In the genomic region with DNA sequence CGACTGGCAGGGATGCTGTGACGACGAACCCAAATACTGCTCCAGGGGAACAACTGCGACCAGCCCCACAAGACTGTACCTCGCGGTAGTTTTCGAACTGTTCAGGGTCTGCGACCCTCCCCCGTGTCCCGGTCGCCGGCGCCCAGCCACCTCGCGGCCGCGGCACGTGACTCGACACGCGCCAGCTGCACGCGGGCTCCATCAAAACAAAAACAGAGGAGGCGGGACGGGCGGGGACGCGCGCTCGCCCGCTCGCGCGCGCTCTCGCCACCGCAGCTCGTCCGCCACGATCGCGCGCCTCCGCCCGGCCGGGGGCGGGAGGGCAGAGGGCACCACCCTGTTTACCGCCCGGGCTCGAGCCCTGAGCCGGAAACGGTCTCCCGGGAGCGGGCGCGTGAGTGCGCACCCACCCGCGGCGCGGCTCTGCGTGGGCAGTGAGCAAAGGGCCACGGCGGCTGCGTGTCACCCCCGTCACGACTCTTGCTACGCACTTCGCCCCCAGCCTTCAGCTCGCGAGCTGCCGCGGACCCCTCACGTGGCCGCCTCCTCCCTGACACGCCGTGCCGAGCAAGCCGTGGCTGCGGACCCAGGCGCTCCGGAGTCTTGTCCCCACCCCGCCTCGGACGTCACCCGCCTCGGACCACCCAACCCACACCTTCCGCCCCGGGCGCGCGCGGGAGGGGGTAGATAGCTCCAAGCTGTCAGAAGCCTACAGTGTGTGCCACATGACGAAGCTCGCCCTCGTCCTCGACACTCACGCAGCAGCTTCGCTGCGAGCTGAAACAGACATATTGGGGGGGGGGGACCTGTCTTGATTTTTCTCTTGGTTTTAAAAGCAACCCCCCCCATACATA, we compare ENCODE assay signal across 8 mouse cellular contexts.
DNase-seq lines count a peak whose midpoint lies in the region; ATAC-seq lines count a peak whose summit lies in the region.

No protein-coding gene starts in this region.

- H3K4me1 ChIP-seq in forebrain, embryonic 15.5 days = peaks cover 44% of the 10 kb centered on the region
- peaks cover 7% of the 10 kb centered on the region for H3K4me1 ChIP-seq in liver, embryonic 16.5 days (ENCODE audit: control insufficient read depth, low read depth, low read length)
- H3K4me1 ChIP-seq in neural tube, embryonic 12.5 days = peaks cover 38% of the 10 kb centered on the region
- H3K4me1 ChIP-seq in stomach, embryonic 16.5 days (ENCODE audit: control insufficient read depth, insufficient read depth, low read length) = peaks cover 9% of the 10 kb centered on the region

- peak; percentile 94 for DNase-seq in CD4-positive, CD25-positive, alpha-beta regulatory T cell, adult 2 months (ENCODE audit: low read depth, low spot score)
- DNase-seq in c-Kit-positive CD71-positive TER-119-positive erythroid progenitor cells, embryonic 14.5 days (ENCODE audit: low spot score) = peak; percentile 19
- DNase-seq in heart, postnatal 14 days = peak; percentile 87 to 91
- peak; percentile 94 for DNase-seq in layer of hippocampus, adult 11-12 months (ENCODE audit: low spot score)

- no peak overlapping the region for H3K27ac ChIP-seq in forebrain, embryonic 15.5 days (replicated peaks)
- no peak overlapping the region for H3K27ac ChIP-seq in liver, embryonic 16.5 days (ENCODE audit: low read length)
- no peak overlapping the region for H3K27ac ChIP-seq in neural tube, embryonic 12.5 days
- H3K27ac ChIP-seq in stomach, embryonic 16.5 days (ENCODE audit: low read length) = no peak overlapping the region

- H3K36me3 ChIP-seq in forebrain, embryonic 15.5 days = no peaks in the 10 kb centered on the region
- no peaks in the 10 kb centered on the region for H3K36me3 ChIP-seq in liver, embryonic 16.5 days (ENCODE audit: control insufficient read depth, insufficient read depth)
- no peaks in the 10 kb centered on the region for H3K36me3 ChIP-seq in neural tube, embryonic 12.5 days
- no peaks in the 10 kb centered on the region for H3K36me3 ChIP-seq in stomach, embryonic 16.5 days (ENCODE audit: control insufficient read depth, insufficient read depth, low read length)

- no peaks in the 10 kb centered on the region for H3K9me3 ChIP-seq in forebrain, embryonic 15.5 days
- H3K9me3 ChIP-seq in liver, embryonic 16.5 days (replicated peaks; ENCODE audit: control insufficient read depth, low read length) = no peaks in the 10 kb centered on the region
- H3K9me3 ChIP-seq in neural tube, embryonic 12.5 days = no peaks in the 10 kb centered on the region
- H3K9me3 ChIP-seq in stomach, embryonic 16.5 days (replicated peaks; ENCODE audit: control insufficient read depth, low read length) = no peaks in the 10 kb centered on the region

- H3K4me3 ChIP-seq in forebrain, embryonic 15.5 days = peak overlapping the region; percentile 77
- peak overlapping the region; percentile 65 for H3K4me3 ChIP-seq in liver, embryonic 16.5 days (ENCODE audit: low read depth, low read length)
- peak overlapping the region; percentile 69 for H3K4me3 ChIP-seq in neural tube, embryonic 12.5 days
- H3K4me3 ChIP-seq in stomach, embryonic 16.5 days (replicated peaks; ENCODE audit: low read length) = peak overlapping the region; percentile 69

- H3K9ac ChIP-seq in forebrain, embryonic 15.5 days (replicated peaks) = peak overlapping the region; percentile 65
- H3K9ac ChIP-seq in liver, embryonic 16.5 days (ENCODE audit: low read depth, low read length) = peak overlapping the region; percentile 50
- H3K9ac ChIP-seq in neural tube, embryonic 12.5 days = peak overlapping the region; percentile 65
- peak overlapping the region; percentile 65 for H3K9ac ChIP-seq in stomach, embryonic 16.5 days (ENCODE audit: low read length)

- intact Hi-C loops in heart, postnatal 14 days (cut with DNase I) = loop anchor here (5.0 to 10.0 kb wide), 2 partner anchors 181 to 428 kb away; partner anchors contain the start of gene Mkln1

- ATAC-seq in forebrain, embryonic 15.5 days (replicated peaks) = peak; percentile 54
- peak; percentile 73 for ATAC-seq in liver, embryonic 16.5 days (ENCODE audit: low read depth)
- peak; percentile 68 for ATAC-seq in neural tube, embryonic 12.5 days (ENCODE audit: low FRiP score, low read depth)
- ATAC-seq in stomach, embryonic 16.5 days (ENCODE audit: insufficient read depth, low FRiP score) = peak; percentile 77

- H3K4me2 ChIP-seq in forebrain, embryonic 15.5 days (replicated peaks) = peak overlapping the region; percentile 100
- H3K4me2 ChIP-seq in liver, embryonic 16.5 days (ENCODE audit: low read depth, low read length) = peak overlapping the region; percentile 92
- H3K4me2 ChIP-seq in neural tube, embryonic 12.5 days (replicated peaks) = peak overlapping the region; percentile 100
- peak overlapping the region; percentile 99 for H3K4me2 ChIP-seq in stomach, embryonic 16.5 days (ENCODE audit: low read depth, low read length)

- WGBS in forebrain, embryonic 15.5 days = under 1% methylated on average over 100 of the region's 100 CpGs
- under 1% methylated on average over 100 of the region's 100 CpGs for WGBS in liver, embryonic 16.5 days (ENCODE audit: insufficient replicate concordance)
- WGBS in neural tube, embryonic 12.5 days = under 1% methylated on average over 100 of the region's 100 CpGs
- under 1% methylated on average over 99 of the region's 100 CpGs for WGBS in stomach, embryonic 16.5 days

- peaks cover 51% of the 10 kb centered on the region for H3K27me3 ChIP-seq in forebrain, embryonic 15.5 days
- peaks cover 62% of the 10 kb centered on the region for H3K27me3 ChIP-seq in liver, embryonic 16.5 days (ENCODE audit: control insufficient read depth, insufficient read depth, low read depth, low read length)
- peaks cover 48% of the 10 kb centered on the region for H3K27me3 ChIP-seq in neural tube, embryonic 12.5 days (replicated peaks)
- H3K27me3 ChIP-seq in stomach, embryonic 16.5 days (ENCODE audit: control insufficient read depth, insufficient read depth, low read length) = peaks cover 44% of the 10 kb centered on the region

Comparison
In these comparisons a context has a peak if more than half of its experiments do, and no peak if none do; other contexts are left out.
1. DNase-seq: peak in every context shown above with its lines; median percentile 94 in CD4-positive, CD25-positive, alpha-beta regulatory T cell, adult 2 months; 94 in layer of hippocampus, adult 11-12 months; 89 in heart, postnatal 14 days; 19 in c-Kit-positive CD71-positive TER-119-positive erythroid progenitor cells, embryonic 14.5 days.